Mouse (Mus musculus): Measurements from ENCODE around the gene Acbd4. TPM values are rescaled to one million over a fixed set of nuclear protein-coding genes. Genes with fewer than 3 reads are reported as not detected.
A peak's percentile ranks its signal among the peaks of the same experiment; 100 is the strongest.

Gene Acbd4
- 4.0 and 5.1 TPM in 2 replicates for polyA plus RNA-seq (2016; fragmentation: Nextera tagmentation; extraction: Ambion mirVana)

GRCm38 (mm10) chr11:103101481-103101865 lies at the start of gene Acbd4, which contains the start of gene Plcd3:
Gene Acbd4 (plus strand): TSS chr11:103101682.
Gene Plcd3 (minus strand): TSS chr11:103101658.
- peaks cover 92% of the 10 kb centered on the region for H3K27me3 ChIP-seq (ENCODE audit: low read depth, poor library complexity, severe bottlenecking)
- H3K9me3 ChIP-seq (replicated peaks): no peaks in the 10 kb centered on the region
- H3K27ac ChIP-seq: peak within 1 kb of the TSS; percentile 76
- H3K36me3 ChIP-seq: no peaks in the 10 kb centered on the region
- H3K4me1 ChIP-seq: peaks cover 62% of the 10 kb centered on the region
- peak within 1 kb of the TSS; percentile 63 for H3K4me3 ChIP-seq
- 0% methylated on average over 34 of the region's 34 CpGs for WGBS
- peak; percentile 81 for DNase-seq (ENCODE audit: low spot score)

- DNase-seq (ENCODE audit: low spot score): no peak
- Histone ChIP-seq H3K36me3 (peaks cover 81% of the 10 kb centered on the region), H3K27me3 (ENCODE audit: low read depth, poor library complexity, severe bottlenecking) (no peaks in the 10 kb centered on the region), H3K27ac (no peak overlapping the region), H3K4me3 (no peak overlapping the region), H3K4me1 (no peaks in the 10 kb centered on the region), H3K9me3 (replicated peaks) (no peaks in the 10 kb centered on the region)
- WGBS: 96% methylated on average over 6 of the region's 6 CpGs
Observed at GRCm38 (mm10) chr11:103052078-103052477, 49.4 kb upstream of the Acbd4 start.

GRCm38 (mm10) chr11:103053191-103054076 lies 48.0 kb upstream of the Acbd4 start:
- Histone ChIP-seq H3K27ac (no peak overlapping the region), H3K9me3 (replicated peaks) (no peaks in the 10 kb centered on the region), H3K36me3 (peaks cover 88% of the 10 kb centered on the region), H3K4me1 (no peaks in the 10 kb centered on the region), H3K4me3 (no peak overlapping the region), H3K27me3 (ENCODE audit: low read depth, poor library complexity, severe bottlenecking) (no peaks in the 10 kb centered on the region)
- WGBS: 92% methylated on average over 18 of the region's 18 CpGs
- DNase-seq (ENCODE audit: low spot score): no peak

- Histone ChIP-seq H3K27ac (no peak overlapping the region), H3K9me3 (replicated peaks) (no peaks in the 10 kb centered on the region), H3K4me3 (no peak overlapping the region), H3K4me1 (no peaks in the 10 kb centered on the region), H3K36me3 (peaks cover 97% of the 10 kb centered on the region), H3K27me3 (ENCODE audit: low read depth, poor library complexity, severe bottlenecking) (no peaks in the 10 kb centered on the region)
- DNase-seq (ENCODE audit: low spot score): peak; percentile 63
- WGBS: 56% methylated on average over 6 of the region's 6 CpGs
Observed at GRCm38 (mm10) chr11:103054798-103055197, 46.7 kb upstream of the Acbd4 start.

GRCm38 (mm10) chr11:103056636-103057035 lies 44.8 kb upstream of the Acbd4 start:
- Histone ChIP-seq H3K4me3 (no peak overlapping the region), H3K27ac (no peak overlapping the region), H3K4me1 (no peaks in the 10 kb centered on the region), H3K27me3 (ENCODE audit: low read depth, poor library complexity, severe bottlenecking) (no peaks in the 10 kb centered on the region), H3K36me3 (peaks cover 98% of the 10 kb centered on the region), H3K9me3 (replicated peaks) (no peaks in the 10 kb centered on the region)
- DNase-seq (ENCODE audit: low spot score): no peak
- 96% methylated on average over 7 of the region's 7 CpGs for WGBS

GRCm38 (mm10) chr11:103058499-103059085 lies 42.9 kb upstream of the Acbd4 start:
- peaks cover 96% of the 10 kb centered on the region for H3K36me3 ChIP-seq
- H3K27ac ChIP-seq: no peak overlapping the region
- H3K4me3 ChIP-seq: no peak overlapping the region
- no peaks in the 10 kb centered on the region for H3K27me3 ChIP-seq (ENCODE audit: low read depth, poor library complexity, severe bottlenecking)
- WGBS: 82% methylated on average over 3 of the region's 3 CpGs
- no peaks in the 10 kb centered on the region for H3K4me1 ChIP-seq
- no peak for DNase-seq (ENCODE audit: low spot score)
- no peaks in the 10 kb centered on the region for H3K9me3 ChIP-seq (replicated peaks)

- no peak for DNase-seq (ENCODE audit: low spot score)
- Histone ChIP-seq H3K9me3 (replicated peaks) (no peaks in the 10 kb centered on the region), H3K4me1 (no peaks in the 10 kb centered on the region), H3K36me3 (peaks cover 96% of the 10 kb centered on the region), H3K4me3 (no peak overlapping the region), H3K27me3 (ENCODE audit: low read depth, poor library complexity, severe bottlenecking) (no peaks in the 10 kb centered on the region), H3K27ac (no peak overlapping the region)
- WGBS: 96% methylated on average over 14 of the region's 14 CpGs
Observed at GRCm38 (mm10) chr11:103066191-103067050, 35.1 kb upstream of the Acbd4 start.

- no peak overlapping the region for H3K27ac ChIP-seq
- WGBS: 93% methylated on average over 6 of the region's 6 CpGs
- no peak for DNase-seq (ENCODE audit: low spot score)
- H3K4me3 ChIP-seq: no peak overlapping the region
- peaks cover 95% of the 10 kb centered on the region for H3K36me3 ChIP-seq
- no peaks in the 10 kb centered on the region for H3K9me3 ChIP-seq (replicated peaks)
- no peaks in the 10 kb centered on the region for H3K27me3 ChIP-seq (ENCODE audit: low read depth, poor library complexity, severe bottlenecking)
- no peaks in the 10 kb centered on the region for H3K4me1 ChIP-seq
Observed at GRCm38 (mm10) chr11:103067051-103067361, 34.5 kb upstream of the Acbd4 start.

- no peak overlapping the region for H3K4me3 ChIP-seq
- no peak for DNase-seq (ENCODE audit: low spot score)
- H3K36me3 ChIP-seq: peaks cover 90% of the 10 kb centered on the region
- 92% methylated on average over 8 of the region's 8 CpGs for WGBS
- no peaks in the 10 kb centered on the region for H3K4me1 ChIP-seq
- H3K27me3 ChIP-seq (ENCODE audit: low read depth, poor library complexity, severe bottlenecking): no peaks in the 10 kb centered on the region
- H3K27ac ChIP-seq: no peak overlapping the region
- no peaks in the 10 kb centered on the region for H3K9me3 ChIP-seq (replicated peaks)
Observed at GRCm38 (mm10) chr11:103067457-103068001, 34.0 kb upstream of the Acbd4 start.

GRCm38 (mm10) chr11:103068272-103068671 lies 33.2 kb upstream of the Acbd4 start:
- Histone ChIP-seq H3K36me3 (peaks cover 85% of the 10 kb centered on the region), H3K9me3 (replicated peaks) (no peaks in the 10 kb centered on the region), H3K4me1 (no peaks in the 10 kb centered on the region), H3K27me3 (ENCODE audit: low read depth, poor library complexity, severe bottlenecking) (no peaks in the 10 kb centered on the region), H3K4me3 (no peak overlapping the region), H3K27ac (no peak overlapping the region)
- 94% methylated on average over 4 of the region's 4 CpGs for WGBS
- DNase-seq (ENCODE audit: low spot score): no peak

GRCm38 (mm10) chr11:103068884-103069283 lies 32.6 kb upstream of the Acbd4 start:
- DNase-seq (ENCODE audit: low spot score): no peak
- Histone ChIP-seq H3K4me1 (no peaks in the 10 kb centered on the region), H3K36me3 (peaks cover 79% of the 10 kb centered on the region), H3K27me3 (ENCODE audit: low read depth, poor library complexity, severe bottlenecking) (no peaks in the 10 kb centered on the region), H3K9me3 (replicated peaks) (no peaks in the 10 kb centered on the region), H3K27ac (no peak overlapping the region), H3K4me3 (no peak overlapping the region)
- WGBS: 97% methylated on average over 11 of the region's 11 CpGs

- H3K4me3 ChIP-seq: no peak overlapping the region
- H3K27me3 ChIP-seq (ENCODE audit: low read depth, poor library complexity, severe bottlenecking): no peaks in the 10 kb centered on the region; the same call in 1 of the 2 replicates
- peaks cover 7% of the 10 kb centered on the region for H3K4me1 ChIP-seq
- WGBS: 100% methylated on average over 2 of the region's 2 CpGs
- H3K27ac ChIP-seq: no peak overlapping the region
- DNase-seq (ENCODE audit: low spot score): no peak
- peaks cover 70% of the 10 kb centered on the region for H3K36me3 ChIP-seq
- no peaks in the 10 kb centered on the region for H3K9me3 ChIP-seq (replicated peaks)
Observed at GRCm38 (mm10) chr11:103069731-103070130, 31.8 kb upstream of the Acbd4 start.

Data from limb, embryonic 10.5 days (tissue).